Mouse (Mus musculus) heart, postnatal 0 days (tissue): ENCODE results near the gene Lrrc52. TPM values are rescaled to one million over a fixed set of nuclear protein-coding genes. Genes with fewer than 3 reads are reported as not detected.

Experiments
- ATAC-seq: fragments of 200-750 bp; cut with Nextera tagmentation; 2 replicates; pipeline ENCODE4 v1.8.0; 2017; ENCODE audit warnings: low read depth, moderate number of reproducible peaks, moderate library complexity; ENCODE audit not compliant: insufficient read depth
- DNase-seq: peaks from one replicate; pipeline ENCODE4 v3.0.0-alpha.2; 2016; ENCODE audit warnings: low spot score
- H3K27ac ChIP-seq: fragments of 300-500 bp; sonication (generic); 2 replicates; pipeline ENCODE4 v1.5.1; 2014; ENCODE audit warnings: low read depth, mild to moderate bottlenecking
- H3K27me3 ChIP-seq: fragments of 300-500 bp; sonication (generic); 2 replicates; pipeline ENCODE4 v1.6.1; 2014; ENCODE audit warnings: low read length, mixed read lengths; ENCODE audit not compliant: control insufficient read depth, insufficient read depth
- H3K36me3 ChIP-seq: fragments of 300-500 bp; sonication (generic); replicated peaks from 2 replicates; pipeline ENCODE4 v1.6.1; 2014; ENCODE audit warnings: low read length, mixed read lengths; ENCODE audit not compliant: control insufficient read depth, insufficient read depth
- H3K4me1 ChIP-seq: fragments of 300-500 bp; sonication (generic); 2 replicates; pipeline ENCODE4 v1.6.1; 2014; ENCODE audit warnings: antibody characterized with exemption; ENCODE audit not compliant: control insufficient read depth, insufficient read depth
- H3K4me2 ChIP-seq: fragments of 300-500 bp; sonication (generic); 2 replicates; pipeline ENCODE4 v1.6.1; 2014; ENCODE audit warnings: low read depth, mild to moderate bottlenecking, low read length, moderate library complexity
- H3K4me3 ChIP-seq: fragments of 300-500 bp; sonication (generic); 2 replicates; pipeline ENCODE4 v1.5.1; 2014; ENCODE audit warnings: low read depth, low read length
- H3K9ac ChIP-seq: fragments of 300-500 bp; sonication (generic); replicated peaks from 2 replicates; pipeline ENCODE4 v1.6.1; 2014; ENCODE audit warnings: low read depth, low read length, mixed read lengths
- H3K9me3 ChIP-seq: fragments of 300-500 bp; sonication (generic); replicated peaks from 2 replicates; pipeline ENCODE4 v1.6.1; 2016; ENCODE audit warnings: low read length; ENCODE audit not compliant: control insufficient read depth
- CTCF ChIP-seq: IDR thresholded peaks from 2 replicates; pipeline ENCODE4 v1.5.1; 2016; ENCODE audit warnings: antibody characterized with exemption, control low read depth, low read depth
- EP300 ChIP-seq: IDR thresholded peaks from 2 replicates; pipeline ENCODE4 v1.6.1; 2016; ENCODE audit warnings: antibody characterized with exemption, low read depth
- WGBS: fragments of 180-500 bp; shearing (Covaris S2); extraction: QIAGEN DNeasy Blood & Tissue Kit; methylation state at CpG from one replicate; pipeline ENCODE4 v1.1.7; 2014; 5-methylcytosine and 5-hydroxymethylcytosine counted together
- polyA plus RNA-seq: library from polyadenylated mRNA; unstranded; fragments of >200 nt; fragmentation: Nextera tagmentation; extraction: Ambion mirVana; gene quantifications from 2 replicates; pipeline ENCODE4 v1.2.1, GENCODE M21; 2015
- total RNA-seq: library from RNA; depleted of rRNA; stranded (reverse); fragments of >200 nt; gene quantifications from 2 replicates; pipeline ENCODE4 v1.2.3, GENCODE M21; 2014; ENCODE audit warnings: low replicate concordance

Gene Lrrc52
- total and polyA plus RNA-seq, 2 experiments from 2014 or later = 0.27 to 0.46 TPM

- Histone ChIP-seq H3K9me3 (no peaks in the 10 kb centered on the region), H3K4me2 (no peak overlapping the region), H3K9ac (no peak overlapping the region), H3K27me3 (no peaks in the 10 kb centered on the region), H3K36me3 (no peaks in the 10 kb centered on the region), H3K4me3 (no peak overlapping the region), H3K27ac (no peak overlapping the region), H3K4me1 (no peaks in the 10 kb centered on the region)
- no peak for TF ChIP-seq EP300
- peak; percentile 49 for TF ChIP-seq CTCF
- WGBS = 61% methylated on average over 6 of the region's 6 CpGs
- ATAC-seq (no peak), DNase-seq (no peak)
Measured at GRCm38 (mm10) chr1:167448088-167448487, 18.5 kb downstream of the Lrrc52 start.

- Histone ChIP-seq H3K9ac (no peak overlapping the region), H3K4me2 (no peak overlapping the region), H3K27ac (no peak overlapping the region), H3K36me3 (no peaks in the 10 kb centered on the region), H3K4me1 (no peaks in the 10 kb centered on the region), H3K9me3 (no peaks in the 10 kb centered on the region), H3K27me3 (no peaks in the 10 kb centered on the region), H3K4me3 (no peak overlapping the region)
- 81% methylated on average over 6 of the region's 6 CpGs for WGBS
- ATAC-seq (peak; percentile 49; the same call in 1 of the 2 replicates), DNase-seq (no peak)
- TF ChIP-seq CTCF (no peak), EP300 (no peak)
Measured at GRCm38 (mm10) chr1:167446516-167446915, 20.1 kb downstream of the Lrrc52 start.

- no peaks in the 10 kb centered on the region for H3K9me3 ChIP-seq
- no peaks in the 10 kb centered on the region for H3K36me3 ChIP-seq
- no peak overlapping the region for H3K9ac ChIP-seq
- WGBS = 65% methylated on average over 4 of the region's 4 CpGs
- H3K4me3 ChIP-seq = no peak overlapping the region
- no peak overlapping the region for H3K27ac ChIP-seq
- no peaks in the 10 kb centered on the region for H3K4me1 ChIP-seq
- ATAC-seq (no peak), DNase-seq (no peak)
- H3K27me3 ChIP-seq = no peaks in the 10 kb centered on the region
- no peak overlapping the region for H3K4me2 ChIP-seq
- no peak for TF ChIP-seq EP300
- TF ChIP-seq CTCF = no peak
Measured at GRCm38 (mm10) chr1:167445167-167445566, 21.4 kb downstream of the Lrrc52 start.

GRCm38 (mm10) chr1:167438231-167438885 lies 28.2 kb downstream of the Lrrc52 start:
- H3K27me3 ChIP-seq = no peaks in the 10 kb centered on the region
- no peaks in the 10 kb centered on the region for H3K36me3 ChIP-seq
- no peak for TF ChIP-seq CTCF
- TF ChIP-seq EP300 = no peak
- DNase-seq = no peak
- no peak overlapping the region for H3K27ac ChIP-seq
- H3K4me3 ChIP-seq = no peak overlapping the region
- H3K9ac ChIP-seq = no peak overlapping the region
- no peak for ATAC-seq
- H3K9me3 ChIP-seq = no peaks in the 10 kb centered on the region
- WGBS = 65% methylated on average over 9 of the region's 9 CpGs
- H3K4me2 ChIP-seq = no peak overlapping the region
- no peaks in the 10 kb centered on the region for H3K4me1 ChIP-seq

GRCm38 (mm10) chr1:167437091-167437490 lies 29.5 kb downstream of the Lrrc52 start:
- Histone ChIP-seq H3K4me1 (no peaks in the 10 kb centered on the region), H3K27me3 (no peaks in the 10 kb centered on the region), H3K36me3 (no peaks in the 10 kb centered on the region), H3K9ac (no peak overlapping the region), H3K4me3 (no peak overlapping the region), H3K4me2 (no peak overlapping the region), H3K27ac (no peak overlapping the region), H3K9me3 (no peaks in the 10 kb centered on the region)
- TF ChIP-seq EP300 = no peak
- no peak for TF ChIP-seq CTCF
- ATAC-seq = no peak
- DNase-seq = no peak
- 69% methylated on average over 7 of the region's 7 CpGs for WGBS
